Mouse (Mus musculus): Measurements from ENCODE around the gene Ttf1. TPM values are rescaled to one million over a fixed set of nuclear protein-coding genes. Genes with fewer than 3 reads are reported as not detected.

Gene Ttf1
- 32.2 to 34.8 TPM (median 33.1 TPM) in 4 replicates for total RNA-seq (2023; ENCODE audit: inconsistent age)

GRCm38 (mm10) chr2:29060135-29060597, at the start of gene Ttf1:
TSS of gene Ttf1 (plus strand) at chr2:29060262.

GRCm38 (mm10) chr2:29054991-29055390, 5.1 kb upstream of the Ttf1 start, which contains the start of gene Cfap77:
TSS of gene Cfap77 (minus strand) at chr2:29055066.

GRCm38 (mm10) chr2:29123907-29124569, 64.0 kb downstream of the Ttf1 start, which contains the start of gene Setx:
TSS of gene Setx (plus strand) at chr2:29124181.

Other genes starting within 250 kb of the Ttf1 start
- 14.3 to 16.2 TPM (median 14.6 TPM) in 4 replicates for gene Gtf3c4, start 219.9 kb upstream of the Ttf1 start, total RNA-seq (2023; ENCODE audit: inconsistent age)
- 15.7 to 21.0 TPM (median 18.4 TPM) in 4 replicates for gene Ddx31, start 219.9 kb upstream of the Ttf1 start, total RNA-seq (2023; ENCODE audit: inconsistent age)
- gene Barhl1, start 143.6 kb upstream of the Ttf1 start, total RNA-seq (2023; ENCODE audit: inconsistent age): not detected in 4 replicates
- 0.71 TPM in 1 of 4 replicates, not detected in the others for gene Cfap77, start 5.2 kb upstream of the Ttf1 start, total RNA-seq (2023; ENCODE audit: inconsistent age)
- 69.5 to 79.5 TPM (median 76.8 TPM) in 4 replicates for gene Setx, start 63.9 kb downstream of the Ttf1 start, total RNA-seq (2023; ENCODE audit: inconsistent age)
- gene Ntng2, start 192.7 kb downstream of the Ttf1 start, total RNA-seq (2023; ENCODE audit: inconsistent age): 5.3 to 8.7 TPM (median 6.7 TPM) in 4 replicates

Measured in B cell, adult (primary cell).